Mouse (Mus musculus): ENCODE results near the gene Sntb2. TPM values are rescaled to one million over a fixed set of nuclear protein-coding genes. Genes with fewer than 3 reads are reported as not detected.

Sntb2 gene
- total and polyA plus RNA-seq, 3 experiments: 0.86 to 2.3 (median 1.3) TPM

GRCm38 (mm10) chr8:107048061-107048941, 112.8 kb downstream of the Sntb2 start, which contains the start of gene Pdf:
Pdf (minus strand) TSS chr8:107048614.
- Histone ChIP-seq H3K27me3 (replicated peaks) (no peaks in the 10 kb centered on the region), H3K9me3 (replicated peaks; ENCODE audit: low read length) (no peaks in the 10 kb centered on the region), H3K36me3 (replicated peaks in 1 of 2; ENCODE audit: control insufficient read depth in 1 of 2, insufficient read depth in 1 of 2, low read length in 1 of 2) (peaks cover 65 to 76% of the 10 kb centered on the region in 2 experiments), H3K4me1 (ENCODE audit: control insufficient read depth in 1 of 2, insufficient read depth in 2 of 2) (peaks cover 5 to 39% of the 10 kb centered on the region in 2 experiments; a peak in 3 of 4 replicates), H3K4me3 (replicated peaks in 1 of 3; ENCODE audit: low read depth in 2 of 3, low read length in 2 of 3, poor library complexity in 1 of 3) (peak within 1 kb of the TSS; percentile 76 to 91 (median 90)), H3K79me2 (replicated peaks; ENCODE audit: control insufficient read depth, extremely low read depth, insufficient read depth, poor library complexity, severe bottlenecking) (peaks cover 24% of the 10 kb centered on the region), H3K27ac (ENCODE audit: insufficient read depth, low read depth) (peak within 1 kb of the TSS; percentile 80), H3K9ac (ENCODE audit: insufficient read depth, low read depth) (peak within 1 kb of the TSS; percentile 74), H3K4me2 (ENCODE audit: insufficient read depth, low read depth, poor library complexity, severe bottlenecking) (peak within 1 kb of the TSS; percentile 88)
- dilution Hi-C loops (cut with MboI; ENCODE audit: extremely low pct_ligation_motif_present, extremely low pct_unique_long_range_greater_than_20kb, low sequenced_read_pairs) (no loop called here), in situ Hi-C loops (cut with MboI; ENCODE audit: low pct_ligation_motif_present, low pct_unique_long_range_greater_than_20kb, low sequenced_read_pairs) (no loop called here)
- peak; percentile 69 for DNase-seq (ENCODE audit: extremely low read depth)
- TF ChIP-seq ZC3H11A (IDR thresholded peaks at IDR 0.05; ENCODE audit: low read depth, low read length): no peak
- no peak for TF ChIP-seq MAFK (IDR thresholded peaks at IDR 0.05; ENCODE audit: insufficient replicate concordance, low read length)
- TF ChIP-seq MAX (IDR thresholded peaks at IDR 0.05; ENCODE audit: low read length): peak; percentile 67
- no peak for TF ChIP-seq RAD21 (IDR thresholded peaks at IDR 0.05; ENCODE audit: low read depth, low read length)
- TF ChIP-seq SIN3A (IDR thresholded peaks at IDR 0.05; ENCODE audit: low read length): peak; percentile 63
- no peak for TF ChIP-seq EP300 (IDR thresholded peaks at IDR 0.05; ENCODE audit: low read length)
- peak; percentile 80 for TF ChIP-seq HCFC1 (IDR thresholded peaks at IDR 0.05; ENCODE audit: low read depth, low read length)
- TF ChIP-seq SMC3 (IDR thresholded peaks at IDR 0.05; ENCODE audit: low read depth, low read length): no peak
- 0 out of 2 replicates have a peak, but pooled peaks have one; percentile 40 for TF ChIP-seq KAT2A (IDR thresholded peaks at IDR 0.05; ENCODE audit: insufficient replicate concordance, low read length)
- peak; percentile 55 for TF ChIP-seq TCF12 (IDR thresholded peaks at IDR 0.05; ENCODE audit: low read depth, low read length)
- 0 out of 2 replicates have a peak, but pooled peaks have one; percentile 11 for TF ChIP-seq CHD2 (IDR thresholded peaks at IDR 0.05; ENCODE audit: low read length)
- TF ChIP-seq E2F4 (IDR thresholded peaks at IDR 0.05; ENCODE audit: insufficient replicate concordance, low read depth, low read length): no peak
- no peak for TF ChIP-seq JUND (conservative IDR thresholded peaks at IDR 0.05; ENCODE audit: low read depth, low read length)
- peak; percentile 86 for TF ChIP-seq POLR2A (IDR thresholded peaks at IDR 0.05; ENCODE audit: low read depth, low read length)
- no peak for TF ChIP-seq GABPA (IDR thresholded peaks at IDR 0.05; ENCODE audit: insufficient replicate concordance, low read depth, low read length)
- no peak for TF ChIP-seq ZKSCAN1 (IDR thresholded peaks at IDR 0.05; ENCODE audit: borderline replicate concordance, low read depth, low read length)
- TF ChIP-seq BHLHE40 (IDR thresholded peaks at IDR 0.05; ENCODE audit: low read depth, low read length): peak; percentile 69; the same call in 1 of the 2 replicates
- peak; percentile 49; the same call in 1 of the 2 replicates for TF ChIP-seq TBP (conservative IDR thresholded peaks at IDR 0.05; ENCODE audit: low read depth, low read length)
- peak; percentile 84 for TF ChIP-seq ELF1 (IDR thresholded peaks at IDR 0.05; ENCODE audit: low read depth, low read length)
- peak; percentile 57 for TF ChIP-seq MYC (IDR thresholded peaks at IDR 0.05; ENCODE audit: low read depth, low read length)
- TF ChIP-seq NRF1 (IDR thresholded peaks at IDR 0.05; ENCODE audit: low read depth, low read length): peak; percentile 85
- peak; percentile 71 for TF ChIP-seq NELFE (IDR thresholded peaks at IDR 0.05; ENCODE audit: low read depth, low read length)
- no peak for TF ChIP-seq MAZ (IDR thresholded peaks at IDR 0.05; ENCODE audit: low read depth, low read length)
- TF ChIP-seq CTCF (conservative IDR thresholded peaks at IDR 0.05 in 1 of 2, IDR thresholded peaks at IDR 0.05 in 1 of 2; ENCODE audit: low read depth in 2 of 2, low read length in 2 of 2): no peak
- 0 out of 2 replicates have a peak, but pooled peaks have one; percentile 31 for TF ChIP-seq UBTF (IDR thresholded peaks at IDR 0.05; ENCODE audit: low read depth, low read length)
- TF ChIP-seq MXI1 (IDR thresholded peaks at IDR 0.05; ENCODE audit: low read depth, low read length): peak; percentile 81; the same call in 1 of the 2 replicates
- peak; percentile 19; the same call in 1 of the 2 replicates for TF ChIP-seq IRF4 (IDR thresholded peaks at IDR 0.05; ENCODE audit: low read depth, low read length)

All from CH12.LX (cell line).